Mouse (Mus musculus): ENCODE results near the gene Cutal. TPM values are rescaled to one million over a fixed set of nuclear protein-coding genes. Genes with fewer than 3 reads are reported as not detected.
"Not testable (repeated sequence)": the region's sequence is repeated elsewhere in the genome, so short reads cannot be mapped to it uniquely, and the experiment has no call there.

Gene Cutal
- polyA plus RNA-seq, 1 experiment from 2014 or later: not detected

- Histone ChIP-seq H3K36me3 (ENCODE audit: control insufficient read depth, insufficient read depth, low read length) (no peaks in the 10 kb centered on the region), H3K4me1 (ENCODE audit: control insufficient read depth, insufficient read depth, low read length) (no peaks in the 10 kb centered on the region), H3K27ac (ENCODE audit: low read depth, low read length) (no peak overlapping the region), H3K27me3 (ENCODE audit: control insufficient read depth, insufficient read depth, low read length) (no peaks in the 10 kb centered on the region), H3K9me3 (ENCODE audit: control insufficient read depth, low read length) (no peaks in the 10 kb centered on the region), H3K4me3 (ENCODE audit: low read depth, low read length) (no peak overlapping the region), H3K4me2 (ENCODE audit: low read depth) (no peak overlapping the region), H3K9ac (ENCODE audit: low read length) (no peak overlapping the region)
- 75% methylated on average over 3 of the region's 3 CpGs for WGBS
- ATAC-seq (ENCODE audit: insufficient read depth, low FRiP score, low TSS enrichment) (no peak), DNase-seq (ENCODE audit: low spot score) (no peak)
These were observed 38.5 kb upstream of the Cutal start for GRCm38 (mm10) chr2:34835669-34836068.

- ATAC-seq (ENCODE audit: insufficient read depth, low FRiP score, low TSS enrichment); DNase-seq (ENCODE audit: low spot score); H3K36me3 ChIP-seq (ENCODE audit: control insufficient read depth, insufficient read depth, low read length); H3K9ac ChIP-seq (ENCODE audit: low read length); H3K9me3 ChIP-seq (ENCODE audit: control insufficient read depth, low read length); H3K4me2 ChIP-seq (ENCODE audit: low read depth); H3K27me3 ChIP-seq (ENCODE audit: control insufficient read depth, insufficient read depth, low read length); H3K4me3 ChIP-seq (ENCODE audit: low read depth, low read length); H3K27ac ChIP-seq (ENCODE audit: low read depth, low read length); H3K4me1 ChIP-seq (ENCODE audit: control insufficient read depth, insufficient read depth, low read length): not testable (repeated sequence)
- WGBS: 78% methylated on average over 5 of the region's 5 CpGs
These were observed 34.1 kb upstream of the Cutal start for GRCm38 (mm10) chr2:34840143-34840542.

- no peak overlapping the region for H3K4me2 ChIP-seq (ENCODE audit: low read depth)
- H3K4me3 ChIP-seq (ENCODE audit: low read depth, low read length): no peak overlapping the region
- H3K4me1 ChIP-seq (ENCODE audit: control insufficient read depth, insufficient read depth, low read length): no peaks in the 10 kb centered on the region
- H3K9ac ChIP-seq (ENCODE audit: low read length): no peak overlapping the region
- 92% methylated on average over 8 of the region's 8 CpGs for WGBS
- no peak overlapping the region for H3K27ac ChIP-seq (ENCODE audit: low read depth, low read length)
- ATAC-seq (ENCODE audit: insufficient read depth, low FRiP score, low TSS enrichment) (no peak), DNase-seq (ENCODE audit: low spot score) (no peak)
- no peaks in the 10 kb centered on the region for H3K36me3 ChIP-seq (ENCODE audit: control insufficient read depth, insufficient read depth, low read length)
- no peaks in the 10 kb centered on the region for H3K9me3 ChIP-seq (ENCODE audit: control insufficient read depth, low read length)
- no peaks in the 10 kb centered on the region for H3K27me3 ChIP-seq (ENCODE audit: control insufficient read depth, insufficient read depth, low read length)
These were observed 32.5 kb upstream of the Cutal start for GRCm38 (mm10) chr2:34841706-34842105.

GRCm38 (mm10) chr2:34843211-34843939, 30.8 kb upstream of the Cutal start:
- H3K27me3 ChIP-seq (ENCODE audit: control insufficient read depth, insufficient read depth, low read length): no peaks in the 10 kb centered on the region
- no peak overlapping the region for H3K4me3 ChIP-seq (ENCODE audit: low read depth, low read length)
- no peaks in the 10 kb centered on the region for H3K4me1 ChIP-seq (ENCODE audit: control insufficient read depth, insufficient read depth, low read length)
- H3K36me3 ChIP-seq (ENCODE audit: control insufficient read depth, insufficient read depth, low read length): no peaks in the 10 kb centered on the region
- no peak overlapping the region for H3K27ac ChIP-seq (ENCODE audit: low read depth, low read length)
- no peaks in the 10 kb centered on the region for H3K9me3 ChIP-seq (ENCODE audit: control insufficient read depth, low read length)
- ATAC-seq (ENCODE audit: insufficient read depth, low FRiP score, low TSS enrichment) (no peak), DNase-seq (ENCODE audit: low spot score) (no peak)
- H3K9ac ChIP-seq (ENCODE audit: low read length): no peak overlapping the region
- no peak overlapping the region for H3K4me2 ChIP-seq (ENCODE audit: low read depth)
- 87% methylated on average over 11 of the region's 11 CpGs for WGBS

- Histone ChIP-seq H3K27ac (ENCODE audit: low read depth, low read length) (no peak overlapping the region), H3K27me3 (ENCODE audit: control insufficient read depth, insufficient read depth, low read length) (no peaks in the 10 kb centered on the region), H3K4me2 (ENCODE audit: low read depth) (no peak overlapping the region), H3K9ac (ENCODE audit: low read length) (no peak overlapping the region), H3K36me3 (ENCODE audit: control insufficient read depth, insufficient read depth, low read length) (peaks cover 7% of the 10 kb centered on the region), H3K4me1 (ENCODE audit: control insufficient read depth, insufficient read depth, low read length) (no peaks in the 10 kb centered on the region), H3K4me3 (ENCODE audit: low read depth, low read length) (no peak overlapping the region), H3K9me3 (ENCODE audit: control insufficient read depth, low read length) (no peaks in the 10 kb centered on the region)
- DNase-seq (ENCODE audit: low spot score): no peak
- ATAC-seq (ENCODE audit: insufficient read depth, low FRiP score, low TSS enrichment): no peak
- WGBS: 82% methylated on average over 1 of the region's 1 CpGs
These were observed 26.5 kb upstream of the Cutal start for GRCm38 (mm10) chr2:34847702-34848101.

GRCm38 (mm10) chr2:34855265-34855664, 18.9 kb upstream of the Cutal start:
- Histone ChIP-seq H3K4me3 (ENCODE audit: low read depth, low read length) (no peak overlapping the region), H3K36me3 (ENCODE audit: control insufficient read depth, insufficient read depth, low read length) (peaks cover 30% of the 10 kb centered on the region), H3K27ac (ENCODE audit: low read depth, low read length) (no peak overlapping the region), H3K27me3 (ENCODE audit: control insufficient read depth, insufficient read depth, low read length) (no peaks in the 10 kb centered on the region), H3K4me2 (ENCODE audit: low read depth) (no peak overlapping the region), H3K9ac (ENCODE audit: low read length) (no peak overlapping the region), H3K9me3 (ENCODE audit: control insufficient read depth, low read length) (no peaks in the 10 kb centered on the region), H3K4me1 (ENCODE audit: control insufficient read depth, insufficient read depth, low read length) (no peaks in the 10 kb centered on the region)
- DNase-seq (ENCODE audit: low spot score) (no peak), ATAC-seq (ENCODE audit: insufficient read depth, low FRiP score, low TSS enrichment) (no peak)
- WGBS: 93% methylated on average over 4 of the region's 4 CpGs

GRCm38 (mm10) chr2:34857728-34858127, 16.5 kb upstream of the Cutal start:
- no peaks in the 10 kb centered on the region for H3K27me3 ChIP-seq (ENCODE audit: control insufficient read depth, insufficient read depth, low read length)
- 92% methylated on average over 8 of the region's 8 CpGs for WGBS
- peaks cover 28% of the 10 kb centered on the region for H3K36me3 ChIP-seq (ENCODE audit: control insufficient read depth, insufficient read depth, low read length)
- ATAC-seq (ENCODE audit: insufficient read depth, low FRiP score, low TSS enrichment) (no peak), DNase-seq (ENCODE audit: low spot score) (no peak)
- H3K9ac ChIP-seq (ENCODE audit: low read length): no peak overlapping the region
- H3K9me3 ChIP-seq (ENCODE audit: control insufficient read depth, low read length): no peaks in the 10 kb centered on the region
- H3K4me1 ChIP-seq (ENCODE audit: control insufficient read depth, insufficient read depth, low read length): no peaks in the 10 kb centered on the region
- no peak overlapping the region for H3K27ac ChIP-seq (ENCODE audit: low read depth, low read length)
- H3K4me2 ChIP-seq (ENCODE audit: low read depth): no peak overlapping the region
- no peak overlapping the region for H3K4me3 ChIP-seq (ENCODE audit: low read depth, low read length)

- Histone ChIP-seq H3K27me3 (ENCODE audit: control insufficient read depth, insufficient read depth, low read length) (peaks cover 5% of the 10 kb centered on the region; the same call in 1 of the 2 replicates), H3K9ac (ENCODE audit: low read length) (0 out of 2 replicates have a peak overlapping the region, but pooled peaks have one; percentile 30), H3K4me3 (ENCODE audit: low read depth, low read length) (peak overlapping the region; percentile 62), H3K4me1 (ENCODE audit: control insufficient read depth, insufficient read depth, low read length) (peaks cover 13% of the 10 kb centered on the region), H3K4me2 (ENCODE audit: low read depth) (peak overlapping the region; percentile 51), H3K36me3 (ENCODE audit: control insufficient read depth, insufficient read depth, low read length) (peaks cover 3% of the 10 kb centered on the region), H3K27ac (ENCODE audit: low read depth, low read length) (no peak overlapping the region), H3K9me3 (ENCODE audit: control insufficient read depth, low read length) (no peaks in the 10 kb centered on the region)
- 46% methylated on average over 5 of the region's 5 CpGs for WGBS
- ATAC-seq (ENCODE audit: insufficient read depth, low FRiP score, low TSS enrichment) (no peak), DNase-seq (ENCODE audit: low spot score) (no peak)
These were observed 4.5 kb upstream of the Cutal start for GRCm38 (mm10) chr2:34869680-34870079.
